Mouse (Mus musculus): ENCODE measurements around the gene Tmbim4.
A peak's percentile ranks its signal among the peaks of the same experiment; 100 is the strongest.
"Not testable (repeated sequence)": the region's sequence is repeated elsewhere in the genome, so short reads cannot be mapped to it uniquely, and the experiment has no call there.

Gene Tmbim4

GRCm38 (mm10) chr10:120197061-120197835 lies 4.1 kb upstream of the Tmbim4 start:
- DNase-seq (ENCODE audit: low read depth, low spot score), result no peak

DNA sequence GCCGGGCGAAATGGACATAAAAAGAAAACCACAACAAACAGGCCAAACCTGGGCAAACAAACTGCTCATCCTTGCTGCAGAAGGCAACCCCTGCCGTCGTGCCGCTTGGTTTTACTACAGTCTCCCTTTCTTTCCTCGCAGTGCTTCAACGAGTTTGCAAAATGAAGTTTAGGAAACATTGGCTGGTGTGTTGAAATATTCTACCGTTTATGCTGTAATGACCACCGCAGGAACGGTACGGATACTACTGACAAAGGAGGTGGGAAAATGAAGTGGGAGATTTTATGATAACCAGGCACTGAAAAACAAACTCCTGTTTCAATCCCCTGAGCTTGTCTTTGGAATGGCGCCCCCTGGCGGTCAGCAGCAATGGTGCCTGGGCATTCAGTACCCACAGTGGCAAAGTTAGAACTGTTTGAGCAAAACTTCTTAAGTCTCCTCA lies 592 bp downstream of the Tmbim4 start, which contains the start of gene Irak3:
TSS of gene Irak3 (minus strand) at position 170 of the 442 bp plus-strand sequence.
- DNase-seq (ENCODE audit: low read depth, low spot score), result peak; percentile 67

GRCm38 (mm10) chr10:120202467-120203250 lies 1.3 kb downstream of the Tmbim4 start:
- no peak for DNase-seq (ENCODE audit: low read depth, low spot score)

GRCm38 (mm10) chr10:120204591-120205210 lies 3.3 kb downstream of the Tmbim4 start:
- peak; percentile 58 for DNase-seq (ENCODE audit: low read depth, low spot score)

DNA sequence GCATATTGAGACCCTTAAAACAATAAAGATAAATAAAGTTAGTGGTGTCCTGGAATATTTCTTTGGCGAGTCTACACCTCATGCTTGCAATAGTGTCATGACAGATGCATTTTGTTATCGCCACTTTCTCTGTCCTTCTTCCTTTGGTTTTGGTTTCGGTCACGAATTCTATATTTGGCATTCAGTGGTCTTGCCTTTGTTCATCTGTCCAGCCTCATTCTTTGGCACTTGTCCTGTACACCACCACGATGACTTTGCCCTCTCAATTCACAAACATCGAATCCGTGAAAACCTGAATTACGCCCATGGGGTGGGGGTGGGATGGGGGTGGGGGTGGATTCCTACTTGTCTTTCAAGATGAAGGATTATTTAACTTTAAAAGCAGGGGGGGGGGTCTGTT lies 6.6 kb downstream of the Tmbim4 start:
- DNase-seq (ENCODE audit: low read depth, low spot score), result no peak

DNA sequence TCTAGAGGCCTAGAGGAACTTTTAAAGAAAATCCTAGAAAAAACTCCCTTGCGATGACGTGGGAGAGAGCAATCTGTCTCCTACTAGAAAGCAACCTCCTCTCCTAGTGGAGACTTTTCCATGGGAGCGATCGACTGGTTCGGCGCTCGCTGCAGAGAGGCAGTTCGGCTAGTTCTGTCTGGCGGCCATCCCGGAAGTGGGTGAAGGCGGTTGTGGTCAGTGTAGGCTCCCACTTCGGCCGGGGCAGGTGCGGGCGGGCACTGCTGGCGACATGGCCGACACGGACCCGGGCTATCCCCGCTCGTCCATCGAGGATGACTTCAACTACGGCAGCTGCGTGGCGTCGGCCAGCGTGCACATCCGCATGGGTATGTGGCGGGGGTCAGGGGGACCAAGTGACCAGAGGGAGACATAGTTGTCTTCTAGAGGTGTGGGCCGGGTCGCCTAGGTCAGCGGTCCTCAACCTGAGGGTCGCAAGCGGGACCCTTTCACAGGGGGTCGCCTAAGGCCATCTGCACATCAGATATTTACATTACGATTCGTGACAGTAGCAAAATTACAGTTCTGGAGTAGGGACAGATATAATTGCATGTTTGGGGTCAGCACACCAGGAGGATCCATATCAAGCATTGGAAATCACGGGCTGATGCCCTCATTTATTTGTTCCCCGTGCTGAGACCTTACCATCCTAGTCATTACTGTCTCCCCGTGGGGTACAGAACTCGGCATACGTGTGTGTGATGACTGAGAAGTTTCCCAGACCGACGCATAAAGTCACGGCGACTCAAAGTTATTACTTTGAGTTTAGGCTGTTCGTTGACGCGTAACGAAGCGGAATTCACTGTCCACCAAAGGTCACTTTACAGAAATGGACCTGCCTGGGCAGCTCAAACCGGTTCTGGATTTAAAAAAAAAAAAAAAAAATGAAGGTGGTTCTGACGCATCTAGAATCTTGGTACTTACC lies 7.5 kb downstream of the Tmbim4 start:
- peak; percentile 95 for DNase-seq (ENCODE audit: low read depth, low spot score)

DNA sequence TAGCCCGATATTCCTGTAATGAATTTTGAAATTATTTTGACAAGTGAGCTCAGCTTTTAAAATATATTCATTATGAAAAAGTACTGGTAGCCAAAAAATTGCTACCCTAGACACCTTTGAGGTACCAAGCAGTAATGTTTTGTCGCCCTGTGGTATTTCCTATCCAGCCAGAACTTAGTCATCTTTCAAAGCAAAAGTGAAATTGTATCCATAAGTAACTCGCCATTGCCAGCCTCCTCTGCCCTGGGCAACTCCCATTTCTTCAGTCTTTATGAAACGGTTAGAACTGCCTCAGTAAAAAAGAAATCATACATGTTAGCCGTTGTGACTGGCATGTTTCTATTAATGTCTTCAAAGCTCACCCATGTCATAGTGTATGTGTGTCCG lies 8.1 kb downstream of the Tmbim4 start:
- DNase-seq (ENCODE audit: low read depth, low spot score), result peak; percentile 52

DNA sequence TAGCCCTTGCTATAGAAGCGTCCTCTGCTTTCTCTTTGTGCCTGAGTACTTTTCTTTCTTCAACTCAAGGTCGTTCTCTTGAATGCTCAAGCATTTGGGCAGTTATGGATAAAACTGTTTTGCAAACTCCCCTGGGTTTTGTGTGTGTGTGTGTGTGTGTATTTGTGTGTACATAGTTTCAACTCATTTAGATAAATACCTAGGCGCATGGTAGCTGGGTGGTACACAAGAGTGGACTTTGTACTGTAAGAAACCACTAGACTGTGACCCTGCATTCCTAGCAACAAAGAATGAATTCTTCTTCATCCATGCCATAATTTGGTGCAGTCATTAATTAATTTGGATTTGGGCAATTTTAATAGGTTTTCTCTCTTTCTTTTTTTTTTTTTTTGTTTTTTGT lies 8.7 kb downstream of the Tmbim4 start:
- no peak for DNase-seq (ENCODE audit: low read depth, low spot score)

DNA sequence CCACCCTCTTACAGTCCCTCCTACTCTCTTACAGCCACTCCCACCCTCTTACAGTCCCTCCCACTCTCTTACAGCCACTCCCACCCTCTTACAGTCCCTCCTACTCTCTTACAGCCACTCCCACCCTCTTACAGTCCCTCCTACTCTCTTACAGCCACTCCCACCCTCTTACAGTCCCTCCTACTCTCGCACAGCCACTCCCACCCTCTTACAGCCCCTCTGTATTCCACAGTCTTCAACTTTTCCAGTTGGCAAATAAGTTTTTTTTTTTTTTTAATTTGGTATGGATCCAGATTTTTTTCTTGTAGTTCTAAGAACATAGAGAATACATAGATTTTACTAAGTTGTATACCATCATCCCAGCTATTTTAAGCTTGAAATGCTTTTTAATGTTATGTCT lies 15.7 kb downstream of the Tmbim4 start:
- DNase-seq (ENCODE audit: low read depth, low spot score), result not testable (repeated sequence)

GRCm38 (mm10) chr10:120218996-120219395 lies 17.6 kb downstream of the Tmbim4 start:
- DNase-seq (ENCODE audit: low read depth, low spot score), result peak; percentile 66

GRCm38 (mm10) chr10:120219578-120220359 lies 18.4 kb downstream of the Tmbim4 start:
- DNase-seq (ENCODE audit: low read depth, low spot score), result no peak

- DNase-seq (ENCODE audit: low read depth, low spot score), result no peak
These were observed 19.4 kb downstream of the Tmbim4 start for GRCm38 (mm10) chr10:120220776-120221175.

- DNase-seq (ENCODE audit: low read depth, low spot score), result peak; percentile 94
These were observed 25.7 kb downstream of the Tmbim4 start, which contains the start of gene Llph for GRCm38 (mm10) chr10:120226871-120227661. Gene Llph, plus strand, starts transcription at chr10:120227070.

DNA sequence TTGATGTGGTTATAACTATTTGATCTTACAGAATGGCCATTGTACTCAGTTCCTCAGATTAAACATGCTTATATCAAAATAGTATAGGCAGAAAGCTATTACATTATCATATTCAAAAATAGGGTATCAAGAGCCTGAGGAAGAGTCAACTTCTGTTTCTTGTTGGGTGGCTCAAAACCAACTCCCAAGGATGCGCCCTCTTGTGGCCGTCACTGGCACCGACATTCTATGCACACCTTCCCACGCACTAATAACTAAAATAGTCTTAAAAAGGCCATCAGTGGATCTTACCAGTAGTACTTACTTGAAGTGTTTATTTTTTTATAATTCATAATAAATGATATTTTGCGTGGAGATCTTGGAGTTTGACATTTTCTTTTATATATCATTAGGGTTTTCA lies 30.3 kb downstream of the Tmbim4 start:
- DNase-seq (ENCODE audit: low read depth, low spot score), result peak; percentile 82

DNA sequence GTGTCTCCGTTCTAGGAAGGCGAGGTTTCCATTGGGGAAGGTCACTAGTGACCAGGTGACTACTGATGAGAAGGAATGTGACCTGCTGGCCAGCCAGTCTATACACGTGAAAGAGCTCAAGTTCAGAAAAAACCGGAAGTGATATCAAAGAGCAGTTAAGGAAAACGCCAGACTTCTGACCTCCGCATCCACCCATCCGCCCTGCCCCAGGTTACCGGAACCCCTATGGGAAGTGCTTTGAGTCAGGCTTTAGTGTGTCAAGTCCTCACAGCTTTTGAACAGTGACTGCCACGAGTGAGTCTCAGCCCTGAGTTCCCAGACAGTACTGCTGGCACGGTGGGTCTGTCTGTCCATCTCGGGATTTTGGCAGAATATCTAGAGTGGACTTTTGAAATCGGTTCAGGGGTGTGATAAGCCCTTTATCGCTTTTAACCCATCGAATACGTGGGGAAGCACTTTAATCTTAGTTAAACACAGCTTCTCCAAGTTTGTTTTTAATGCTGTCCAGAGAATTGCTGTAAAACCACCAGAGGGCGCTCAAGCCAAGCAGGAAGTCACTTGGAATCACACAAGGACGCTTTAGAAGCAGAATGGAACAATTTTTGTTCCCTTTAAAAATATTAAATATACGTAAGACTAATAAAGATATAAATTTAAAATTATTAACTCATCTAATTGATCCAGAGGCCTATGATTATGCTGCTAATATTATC lies 32.4 kb downstream of the Tmbim4 start:
- DNase-seq (ENCODE audit: low read depth, low spot score), result peak; percentile 78

DNA sequence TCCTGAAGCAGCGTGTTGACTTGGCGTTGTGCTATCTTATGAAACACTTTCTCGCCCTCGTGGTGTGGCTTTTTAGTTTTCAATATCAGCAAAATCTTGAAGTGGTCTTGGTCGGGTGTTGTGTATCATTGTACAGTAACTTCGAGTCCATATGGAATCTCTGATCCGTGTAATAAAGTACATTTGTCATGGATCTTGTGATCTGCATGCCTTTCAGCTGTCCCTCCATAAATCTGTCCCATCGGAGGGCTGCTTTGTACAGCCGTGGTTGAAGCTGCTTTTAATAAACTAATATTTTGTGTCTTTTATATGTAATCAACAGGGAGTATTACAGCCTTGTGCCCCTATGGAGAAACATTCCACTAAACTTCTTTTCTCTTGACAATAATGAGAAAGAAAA lies 35.5 kb downstream of the Tmbim4 start:
- no peak for DNase-seq (ENCODE audit: low read depth, low spot score)

- DNase-seq (ENCODE audit: low read depth, low spot score), result no peak
These were observed 36.9 kb downstream of the Tmbim4 start for GRCm38 (mm10) chr10:120238241-120238640.

DNA sequence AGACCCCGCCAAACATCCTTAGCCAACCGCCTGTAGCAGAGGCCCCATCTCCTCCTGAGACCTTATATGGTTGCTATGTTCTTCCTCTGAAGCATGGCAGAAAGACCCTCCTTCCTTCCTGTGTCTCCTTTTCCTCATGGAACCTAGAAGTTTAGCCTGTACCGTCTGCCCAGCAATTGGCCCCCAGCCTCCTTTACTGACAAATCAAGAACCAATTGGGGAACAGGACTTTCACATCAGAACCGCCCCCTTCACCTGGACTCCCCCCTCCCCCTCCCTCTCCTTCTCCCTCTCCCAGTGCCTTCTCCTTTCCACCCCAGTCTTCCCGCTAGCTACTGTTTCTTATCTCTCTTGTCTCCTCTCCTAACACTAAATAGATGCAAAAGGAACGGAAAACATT lies 38.1 kb downstream of the Tmbim4 start:
- DNase-seq (ENCODE audit: low read depth, low spot score), result no peak

DNA sequence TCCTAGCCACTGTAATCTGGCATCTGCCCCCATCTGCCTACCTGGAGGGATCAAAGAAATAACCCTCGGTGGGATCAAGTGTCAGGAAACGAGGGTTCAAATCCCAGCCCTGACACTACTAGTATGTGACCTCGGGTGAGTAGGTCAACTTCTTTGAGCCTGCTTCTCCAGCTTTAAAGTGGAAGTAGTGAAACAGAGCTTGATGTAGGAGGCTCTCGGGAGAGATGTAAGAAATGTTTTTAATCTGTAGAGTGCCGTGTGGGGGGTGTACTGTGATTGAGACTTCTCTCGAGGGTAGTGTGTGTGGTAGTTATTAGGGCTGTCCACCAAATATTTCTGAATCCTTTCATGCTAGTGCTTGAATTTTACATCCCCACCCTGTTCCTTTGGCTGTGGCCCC lies 41.0 kb downstream of the Tmbim4 start:
- no peak for DNase-seq (ENCODE audit: low read depth, low spot score)
